Mouse (Mus musculus) forebrain, postnatal 0 days (tissue): ENCODE data around the gene Mmp21. TPM values are rescaled to one million over a fixed set of nuclear protein-coding genes. Genes with fewer than 3 reads are reported as not detected.

ENCODE experiments used
- ATAC-seq: fragments of 200-750 bp; cut with Nextera tagmentation; 2 replicates; pipeline ENCODE4 v1.8.0; 2017; ENCODE audit warnings: mild to moderate bottlenecking, moderate library complexity
- DNase-seq: peaks from one replicate; pipeline ENCODE4 v3.0.0-alpha.2; 2015
- H3K27ac ChIP-seq: fragments of 300-500 bp; sonication (generic); 2 replicates; pipeline ENCODE4 v1.5.1; 2014; ENCODE audit warnings: low read depth, mild to moderate bottlenecking, antibody characterized with exemption, low read length, moderate library complexity, mixed read lengths
- H3K27me3 ChIP-seq: fragments of 300-500 bp; sonication (generic); 2 replicates; pipeline ENCODE4 v1.6.1; 2014; ENCODE audit warnings: mild to moderate bottlenecking, low read length, mixed read lengths; ENCODE audit not compliant: insufficient read depth
- H3K36me3 ChIP-seq: fragments of 300-500 bp; sonication (generic); 2 replicates; pipeline ENCODE4 v1.6.1; 2014; ENCODE audit warnings: mild to moderate bottlenecking, moderate library complexity; ENCODE audit not compliant: insufficient read depth
- H3K4me1 ChIP-seq: fragments of 300-500 bp; sonication (generic); 2 replicates; pipeline ENCODE4 v1.6.1; 2014; ENCODE audit warnings: antibody characterized with exemption; ENCODE audit not compliant: insufficient read depth
- H3K4me2 ChIP-seq: fragments of 300-500 bp; sonication (generic); 2 replicates; pipeline ENCODE4 v1.6.1; 2014; ENCODE audit warnings: low read depth, mild to moderate bottlenecking, moderate library complexity
- H3K4me3 ChIP-seq: fragments of 300-500 bp; sonication (generic); 2 replicates; pipeline ENCODE4 v1.5.1; 2014; ENCODE audit warnings: low read depth, low read length, mixed read lengths
- H3K9ac ChIP-seq: fragments of 300-500 bp; sonication (generic); 2 replicates; pipeline ENCODE4 v1.6.1; 2014; ENCODE audit warnings: mild to moderate bottlenecking
- H3K9me3 ChIP-seq: fragments of 300-500 bp; sonication (generic); 2 replicates; pipeline ENCODE4 v1.6.1; 2016; ENCODE audit warnings: low read length
- CTCF ChIP-seq: sonication (generic); IDR thresholded peaks from 2 replicates; pipeline ENCODE4 v1.5.1; 2016; ENCODE audit warnings: antibody characterized with exemption, control low read depth, low read depth
- WGBS: fragments of 180-500 bp; shearing (Covaris S2); extraction: QIAGEN DNeasy Blood & Tissue Kit; methylation state at CpG from one replicate; pipeline ENCODE4 v1.1.7; 2014; 5-methylcytosine and 5-hydroxymethylcytosine counted together
- polyA plus RNA-seq: library from polyadenylated mRNA; unstranded; fragments of >200 nt; fragmentation: Nextera tagmentation; extraction: Ambion mirVana; gene quantifications from 2 replicates; pipeline ENCODE4 v1.2.1, GENCODE M21; 2015
- total RNA-seq: library from RNA; depleted of rRNA; stranded (reverse); fragments of >200 nt; gene quantifications from 2 replicates; pipeline ENCODE4 v1.2.3, GENCODE M21; 2014

Gene Mmp21
- total and polyA plus RNA-seq, 2 experiments from 2014 or later: not detected

DNA sequence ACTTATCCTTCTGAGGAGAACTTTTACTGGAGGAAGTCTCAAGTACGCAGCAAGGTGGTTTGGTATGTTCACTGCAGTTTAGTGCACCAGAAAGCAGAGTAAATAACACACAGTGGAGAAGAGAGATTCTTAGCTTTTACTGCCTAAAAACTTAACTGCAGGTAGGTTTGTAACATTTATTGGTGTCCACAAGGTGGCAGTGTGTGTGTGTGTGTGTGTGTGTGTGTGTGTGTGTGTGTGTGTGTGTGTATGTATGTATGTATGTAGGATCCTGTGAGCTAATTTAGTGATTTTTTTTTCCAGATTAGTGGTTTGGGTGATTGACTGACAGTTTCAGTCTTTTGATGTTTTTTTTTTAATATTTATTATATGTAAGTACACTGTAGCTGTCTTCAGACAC, 10.8 kb downstream of the Mmp21 start:
- Histone ChIP-seq H3K27me3 (no peaks in the 10 kb centered on the region), H3K9me3 (no peaks in the 10 kb centered on the region), H3K27ac (no peak overlapping the region), H3K36me3 (peaks cover 80% of the 10 kb centered on the region), H3K4me2 (no peak overlapping the region), H3K4me3 (no peak overlapping the region), H3K9ac (no peak overlapping the region), H3K4me1 (no peaks in the 10 kb centered on the region)
- 91% methylated on average over 1 of the region's 1 CpGs for WGBS
- DNase-seq (peak; percentile 32), ATAC-seq (no peak)
- peak; percentile 73 for TF ChIP-seq CTCF

- DNase-seq (no peak), ATAC-seq (no peak)
- Histone ChIP-seq H3K9me3 (no peaks in the 10 kb centered on the region), H3K9ac (no peak overlapping the region), H3K36me3 (peaks cover 87% of the 10 kb centered on the region), H3K4me3 (no peak overlapping the region), H3K27ac (no peak overlapping the region), H3K4me2 (no peak overlapping the region), H3K4me1 (no peaks in the 10 kb centered on the region), H3K27me3 (no peaks in the 10 kb centered on the region)
- TF ChIP-seq CTCF: no peak
- WGBS: 95% methylated on average over 1 of the region's 1 CpGs
Observed at GRCm38 (mm10) chr7:133662467-133662866, 17.4 kb downstream of the Mmp21 start.

GRCm38 (mm10) chr7:133645716-133646115, 34.1 kb downstream of the Mmp21 start:
- 90% methylated on average over 6 of the region's 6 CpGs for WGBS
- ATAC-seq: no peak
- Histone ChIP-seq H3K4me3 (no peak overlapping the region), H3K4me1 (no peaks in the 10 kb centered on the region), H3K9ac (no peak overlapping the region), H3K9me3 (no peaks in the 10 kb centered on the region), H3K27ac (no peak overlapping the region), H3K27me3 (no peaks in the 10 kb centered on the region), H3K36me3 (peaks cover 74% of the 10 kb centered on the region), H3K4me2 (no peak overlapping the region)
- no peak for DNase-seq
- no peak for TF ChIP-seq CTCF

DNA sequence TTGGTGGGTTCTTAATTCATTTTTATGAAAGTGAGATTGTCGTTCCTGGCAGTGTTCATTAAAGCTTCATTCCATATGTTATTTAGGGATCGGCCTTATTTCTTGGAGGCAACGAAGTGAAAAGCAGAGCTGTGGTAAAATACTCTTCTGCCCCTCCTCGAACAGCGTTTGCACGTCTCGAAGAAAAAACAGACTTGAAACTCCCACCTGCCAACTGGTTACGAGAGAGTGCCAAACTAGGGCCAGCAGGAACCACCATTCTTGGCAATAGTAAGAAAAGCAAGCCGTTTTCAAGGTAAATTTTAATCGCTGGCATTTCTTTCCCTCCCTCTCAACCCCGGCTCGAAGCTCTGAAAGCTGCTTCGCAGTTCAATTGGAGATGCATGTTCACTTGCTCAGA, 41.0 kb downstream of the Mmp21 start:
- H3K27ac ChIP-seq: no peak overlapping the region
- no peaks in the 10 kb centered on the region for H3K9me3 ChIP-seq
- no peak for TF ChIP-seq CTCF
- peaks cover 32% of the 10 kb centered on the region for H3K36me3 ChIP-seq
- ATAC-seq (no peak), DNase-seq (peak; percentile 37)
- no peak overlapping the region; the same call in 1 of the 2 replicates for H3K9ac ChIP-seq
- H3K4me3 ChIP-seq: peak overlapping the region; percentile 86
- H3K4me2 ChIP-seq: peak overlapping the region; percentile 81; the same call in 1 of the 2 replicates
- no peaks in the 10 kb centered on the region for H3K27me3 ChIP-seq
- 68% methylated on average over 13 of the region's 13 CpGs for WGBS
- H3K4me1 ChIP-seq: no peaks in the 10 kb centered on the region

GRCm38 (mm10) chr7:133638306-133638705, 41.6 kb downstream of the Mmp21 start:
- peaks cover 27% of the 10 kb centered on the region for H3K36me3 ChIP-seq
- H3K4me2 ChIP-seq: peak overlapping the region; percentile 81
- ATAC-seq (no peak), DNase-seq (peak; percentile 41)
- H3K27me3 ChIP-seq: no peaks in the 10 kb centered on the region
- H3K4me1 ChIP-seq: no peaks in the 10 kb centered on the region
- WGBS: 16% methylated on average over 13 of the region's 13 CpGs
- H3K4me3 ChIP-seq: peak overlapping the region; percentile 86
- peak overlapping the region; percentile 86 for H3K9ac ChIP-seq
- no peaks in the 10 kb centered on the region for H3K9me3 ChIP-seq
- no peak overlapping the region for H3K27ac ChIP-seq
- no peak for TF ChIP-seq CTCF

DNA sequence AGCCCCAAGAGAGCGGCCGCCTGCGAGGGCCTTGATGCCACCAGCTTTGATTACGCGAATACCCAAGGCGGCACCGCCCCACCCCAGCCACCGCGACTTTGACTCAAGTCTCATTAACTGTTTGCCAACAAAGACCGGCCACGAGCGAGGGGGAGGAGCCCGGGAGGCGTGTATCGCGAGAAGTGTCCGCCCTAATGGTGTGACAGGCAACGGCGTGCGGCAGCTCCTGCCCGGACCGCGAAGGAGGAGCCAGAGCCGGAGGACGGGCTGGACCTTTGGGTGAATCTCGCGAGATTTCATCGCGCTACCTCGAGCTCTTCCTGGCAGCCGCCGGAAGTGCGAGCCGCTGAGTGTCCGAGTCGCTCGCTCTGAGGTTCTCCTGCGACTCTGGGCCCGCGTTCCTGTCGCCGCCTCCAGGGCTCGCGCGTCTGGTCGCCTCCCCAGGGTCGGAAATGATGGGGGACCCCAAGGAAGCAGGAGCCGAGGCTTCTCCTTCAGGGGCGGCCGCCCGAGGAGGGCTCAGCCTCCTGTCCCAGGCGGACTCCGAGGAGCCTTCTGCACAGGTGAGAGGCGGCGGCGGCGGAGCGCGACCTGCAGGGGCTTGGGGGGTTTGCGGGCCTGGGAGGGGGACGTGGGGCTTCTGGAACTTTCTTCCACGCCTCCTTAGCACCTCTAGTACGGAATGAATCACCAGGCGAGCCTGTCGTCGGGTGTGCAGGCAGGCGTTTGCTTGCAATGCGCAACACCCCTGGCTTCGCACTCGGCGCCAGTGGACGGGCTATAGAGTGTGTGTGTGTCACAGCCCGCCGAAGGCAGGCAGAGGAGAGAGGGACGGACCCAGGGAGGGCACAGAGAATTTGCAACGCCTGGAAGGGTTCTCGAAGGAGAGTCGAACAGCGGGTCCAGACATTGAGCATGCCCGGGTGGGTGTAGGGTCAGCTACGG, 42.2 kb downstream of the Mmp21 start, which contains the start of gene Edrf1:
Edrf1 (plus strand) TSS at position 183 of the 945 bp plus-strand sequence.
- Histone ChIP-seq H3K4me3 (peak within 1 kb of the TSS; percentile 86), H3K9me3 (no peaks in the 10 kb centered on the region), H3K27ac (peak within 1 kb of the TSS; percentile 85), H3K9ac (peak within 1 kb of the TSS; percentile 86), H3K4me2 (peak within 1 kb of the TSS; percentile 81), H3K4me1 (no peaks in the 10 kb centered on the region), H3K36me3 (peaks cover 20% of the 10 kb centered on the region), H3K27me3 (no peaks in the 10 kb centered on the region)
- peak; percentile 98 for DNase-seq
- under 1% methylated on average over 77 of the region's 81 CpGs for WGBS
- peak; percentile 5; the same call in 1 of the 2 replicates for TF ChIP-seq CTCF
- ATAC-seq: peak; percentile 97
